Mouse (Mus musculus) hematopoietic multipotent progenitor cell, adult 10-12 weeks (in vitro differentiated cells): ENCODE results near the gene Pcbp3. TPM values are rescaled to one million over a fixed set of nuclear protein-coding genes. Genes with fewer than 3 reads are reported as not detected.

Experiments used
- polyA plus RNA-seq: library from polyadenylated mRNA; stranded (reverse); fragments of >175 nt; gene quantifications from 2 replicates; pipeline ENCODE4 v1.2.3, GENCODE M21; 2012; ENCODE audit warnings: low replicate concordance

The Pcbp3 gene
- polyA plus RNA-seq: 3.7 and 8.7 TPM in 2 replicates

DNA sequence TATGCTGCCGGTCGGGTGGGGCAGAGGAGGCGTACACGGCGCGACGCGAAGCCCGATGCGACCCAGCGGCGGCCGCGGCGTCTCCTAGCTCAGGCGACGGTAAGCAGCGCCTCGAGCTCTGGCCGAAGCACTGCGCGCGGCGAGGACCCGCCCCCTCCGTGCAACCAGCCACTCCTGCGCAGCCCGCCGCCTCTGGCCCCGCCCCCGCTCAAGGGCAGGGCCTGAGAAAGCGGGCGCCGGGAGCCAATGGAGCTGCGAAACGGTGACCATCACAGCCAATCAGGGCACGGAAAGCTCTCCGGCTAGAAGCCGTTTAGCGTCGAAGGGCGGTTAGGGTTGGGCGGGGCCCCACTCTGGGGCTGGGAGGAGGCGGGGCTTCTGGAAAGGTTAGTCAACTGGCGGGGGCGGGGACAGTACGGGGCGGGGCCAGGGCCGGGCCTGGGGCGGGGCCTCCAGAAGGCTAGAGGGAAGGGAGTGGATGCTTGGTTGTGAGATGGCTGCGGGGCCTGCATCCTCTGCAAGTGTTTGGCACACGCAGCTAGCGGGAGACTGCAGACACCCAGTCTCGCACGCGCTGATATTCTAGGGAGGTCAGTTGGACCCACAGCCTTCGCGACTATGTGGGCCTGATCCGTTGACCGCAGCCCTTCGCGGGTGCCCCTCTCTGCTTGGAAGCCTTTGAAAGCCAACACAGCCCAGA is at the start of gene Pcbp3:
Gene Pcbp3 (minus strand): TSS at position 98 of the 700 bp plus-strand sequence.

DNA sequence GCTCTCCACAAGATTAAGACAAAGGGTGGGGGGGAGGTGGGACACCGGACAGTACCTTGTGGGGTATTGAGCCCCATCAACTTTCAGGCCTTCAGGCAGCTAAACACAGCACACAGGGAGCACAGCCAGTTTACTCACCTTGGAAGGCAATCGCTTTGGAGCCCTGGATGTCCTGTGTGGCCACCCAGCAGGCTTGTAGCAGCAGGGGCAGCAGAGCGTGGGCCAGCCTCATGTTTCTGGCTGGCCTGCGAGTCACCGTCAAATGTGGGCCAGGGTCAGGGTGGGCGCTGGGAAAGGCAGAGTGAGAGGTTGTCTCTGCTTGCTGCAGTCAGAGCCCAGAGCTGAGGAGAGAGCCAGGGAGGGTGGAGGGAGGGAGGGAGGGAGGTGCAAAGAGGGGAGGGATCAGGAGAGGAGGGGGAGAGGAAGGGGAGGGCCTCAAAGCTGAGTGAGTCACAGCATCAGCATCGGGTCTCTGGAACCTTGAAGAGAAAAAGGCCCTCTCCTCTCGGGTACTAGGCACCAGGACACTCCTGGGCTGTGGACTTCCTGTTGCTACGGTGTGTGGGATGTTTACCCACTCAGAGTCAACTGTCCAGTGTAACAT is 235.9 kb downstream of the Pcbp3 start, which contains the start of gene Col6a1:
Gene Col6a1 (minus strand): TSS at position 487 of the 604 bp plus-strand sequence.

Other genes starting within 250 kb of the Pcbp3 start
- 0.07 and 0.44 TPM in 2 replicates for gene Col6a1, start 235.7 kb downstream of the Pcbp3 start, polyA plus RNA-seq
- 18.4 and 24.0 TPM in 2 replicates for gene Slc19a1, start 70.4 kb upstream of the Pcbp3 start, polyA plus RNA-seq
- 1.1 and 1.9 TPM in 2 replicates for gene Col18a1, start 204.7 kb upstream of the Pcbp3 start, polyA plus RNA-seq